Mouse (Mus musculus) mouse embryonic stem cell (cell line): ENCODE results near the gene Pnpo.

Experiments
- in situ Hi-C, 2 experiments: fragments of 300-500 bp; cut with MboI; formaldehyde crosslinking; loops; 1 replicate in 1 of 2; 3 replicates in 1 of 2; pipeline ENCODE4 v1.14.3; 2019 to 2020; ENCODE audit warnings: low sequenced_read_pairs in 2 of 2, low pct_unique_long_range_greater_than_20kb in 1 of 2, mixed read lengths in 1 of 2; ENCODE audit not compliant: unreplicated experiment in 1 of 2

Pnpo gene

DNA sequence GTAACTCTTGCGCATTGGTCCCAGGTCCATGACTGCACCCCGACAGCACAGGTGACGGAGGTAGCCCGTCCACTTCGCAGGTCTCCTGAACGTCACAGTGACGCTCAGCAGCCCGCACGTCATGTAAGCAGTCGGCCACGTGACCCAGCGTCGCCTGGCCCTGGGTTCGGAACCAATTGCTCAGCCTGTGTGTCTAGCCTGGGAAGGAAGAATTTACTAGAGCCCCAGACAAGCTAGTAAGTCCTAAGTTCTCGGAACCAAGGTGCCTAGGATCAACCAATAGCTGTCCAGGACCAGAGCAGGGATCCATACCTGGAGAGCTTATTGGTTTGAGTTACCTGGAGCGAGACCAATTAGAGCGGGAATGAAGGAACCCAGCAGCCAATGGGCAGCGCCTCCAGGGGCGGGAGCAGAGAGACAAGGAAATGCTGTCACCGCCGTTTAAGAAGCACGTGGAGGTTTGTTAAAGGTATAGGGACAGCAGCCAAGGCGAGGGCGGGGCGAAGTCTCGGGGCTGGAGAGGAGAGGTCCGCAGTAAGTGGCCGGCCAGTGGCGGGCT lies at the start of gene Pnpo:
Pnpo (minus strand) TSS at position 241 of the 559 bp plus-strand sequence.
- in situ Hi-C loops: no loop called here

DNA sequence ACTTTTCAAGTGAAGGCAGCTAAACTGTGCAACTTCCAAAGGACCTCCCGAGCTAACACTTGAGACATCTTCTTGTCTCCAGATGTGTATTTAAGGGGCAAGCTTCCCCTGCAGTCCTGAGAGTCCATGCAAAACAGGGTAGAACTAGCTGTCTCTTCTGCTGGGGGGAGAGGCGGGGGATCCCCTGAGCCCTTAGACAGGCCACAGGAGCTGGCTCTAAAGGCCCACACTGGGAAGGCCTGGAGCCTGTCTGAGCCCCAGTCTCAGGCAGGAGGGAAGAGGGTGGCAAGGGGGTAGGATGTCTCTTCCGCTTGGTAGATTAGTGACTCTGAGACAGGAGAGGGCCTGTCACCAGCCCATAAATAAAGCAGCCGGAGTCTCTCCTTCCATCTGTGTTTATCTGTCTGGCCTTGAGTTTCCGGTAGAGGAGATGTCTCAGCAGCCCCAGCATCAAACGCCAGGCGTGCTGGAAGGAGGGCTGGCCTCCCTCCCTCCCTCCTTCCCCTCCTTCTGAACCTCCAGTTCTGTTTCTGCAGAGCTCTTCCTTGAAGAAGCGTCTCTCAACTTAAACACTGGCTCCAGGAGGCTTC lies 49.0 kb upstream of the Pnpo start:
- in situ Hi-C loops: no loop called here

DNA sequence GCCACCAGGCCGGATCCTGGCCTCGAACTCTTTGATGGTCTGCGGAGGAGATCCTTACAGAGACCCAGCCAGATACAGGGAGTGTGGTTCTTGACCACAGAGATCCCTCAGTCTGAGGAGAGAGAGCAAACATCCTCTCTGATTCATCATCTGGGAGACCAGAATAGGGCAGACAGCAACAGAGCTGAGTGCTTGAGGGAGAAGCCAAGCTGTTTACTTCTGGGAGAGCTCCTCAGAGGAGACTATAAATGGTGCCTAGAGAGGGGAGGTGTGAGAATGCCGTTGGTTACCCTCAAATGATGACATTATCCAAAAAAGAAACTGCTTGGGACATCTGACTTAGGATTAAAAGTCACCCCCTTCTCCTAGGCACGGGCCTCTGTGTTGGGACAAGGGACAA lies 47.7 kb upstream of the Pnpo start:
- in situ Hi-C loops: no loop called here

DNA sequence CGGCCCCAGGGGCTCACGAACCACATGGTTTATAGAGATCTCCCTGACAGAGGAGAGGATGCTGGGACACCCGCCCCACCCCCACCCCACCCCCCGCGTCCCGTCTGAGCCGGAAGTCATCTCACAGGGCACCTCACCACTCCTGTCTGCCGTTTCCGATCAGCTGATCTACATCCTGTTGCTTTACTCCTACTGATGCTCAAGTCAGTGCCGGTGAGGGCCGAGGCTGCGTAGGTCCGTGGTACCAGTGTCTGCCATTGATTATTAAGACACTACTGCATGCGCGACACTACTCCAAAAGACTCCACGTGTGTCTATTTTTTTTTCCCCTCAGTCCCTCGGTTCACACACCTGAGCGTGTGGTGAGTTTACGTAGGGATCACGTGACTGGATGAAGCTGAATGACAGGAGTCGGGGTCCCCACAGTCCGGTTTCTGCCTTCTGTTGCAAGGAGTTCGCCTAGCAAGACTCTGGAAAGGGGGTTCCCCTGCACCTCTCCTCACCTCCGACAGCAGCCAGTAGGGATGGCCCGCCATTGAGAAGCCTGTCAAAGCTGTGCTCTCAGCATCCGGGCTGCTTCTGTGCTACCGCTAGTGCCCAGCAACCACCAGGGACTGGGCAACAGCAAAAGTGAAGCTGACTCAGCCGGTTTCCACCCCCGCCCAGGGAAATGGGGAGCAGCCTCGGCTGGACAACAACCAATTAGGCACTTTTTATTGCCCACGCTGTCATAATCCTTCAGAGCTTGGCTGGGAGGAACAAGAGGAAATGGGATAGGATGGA lies 44.3 kb upstream of the Pnpo start:
- in situ Hi-C loops: loop anchor here in 1 of 2 experiments (5.0 kb wide), 1 partner anchor 34 kb away; no protein-coding TSS in a partner anchor

DNA sequence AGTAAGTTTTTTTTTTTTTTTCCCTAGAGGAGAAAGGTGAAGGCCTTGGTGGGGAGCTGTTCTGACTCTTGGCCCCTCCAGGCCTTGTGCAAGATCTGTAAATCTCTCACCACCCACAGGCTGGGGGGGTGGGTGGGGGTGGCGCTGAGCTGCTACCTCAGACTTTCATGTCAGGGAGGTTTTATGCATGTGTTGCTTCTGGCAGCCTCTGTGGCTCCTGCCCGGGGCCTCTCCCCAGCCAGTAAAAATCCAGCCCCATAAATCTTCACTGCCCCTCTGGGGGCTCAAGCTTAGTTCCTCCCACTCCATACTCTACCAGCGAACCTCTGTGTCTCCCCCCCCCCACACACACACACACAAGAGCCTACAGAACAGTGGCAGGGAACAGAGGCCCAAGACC lies 42.7 kb upstream of the Pnpo start:
- in situ Hi-C loops: loop anchor here in 1 of 2 experiments (5.0 kb wide), 1 partner anchor 36 kb away; no protein-coding TSS in a partner anchor

DNA sequence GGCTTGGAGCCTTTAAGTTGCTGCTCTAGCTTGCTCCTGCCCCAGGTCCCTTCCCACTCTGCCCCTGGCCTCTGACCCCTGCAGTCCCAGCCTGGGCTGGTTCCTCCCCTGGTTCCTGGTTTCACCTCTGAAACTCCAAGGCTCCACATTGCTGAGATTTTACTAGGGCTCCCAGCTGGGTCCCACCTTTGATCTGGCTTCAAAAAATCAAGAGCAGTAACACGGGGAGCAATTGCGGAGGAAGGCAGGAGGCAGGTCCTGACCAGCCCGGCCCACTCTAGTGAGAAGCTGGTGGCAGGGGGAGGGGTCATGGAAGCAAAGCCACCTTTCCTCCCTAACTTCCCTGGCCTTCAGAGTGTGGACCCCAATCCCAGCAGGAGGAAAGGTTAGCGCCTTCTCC lies 41.1 kb upstream of the Pnpo start:
- in situ Hi-C loops: loop anchor here in 1 of 2 experiments (5.0 kb wide), 1 partner anchor 37 kb away; no protein-coding TSS in a partner anchor

DNA sequence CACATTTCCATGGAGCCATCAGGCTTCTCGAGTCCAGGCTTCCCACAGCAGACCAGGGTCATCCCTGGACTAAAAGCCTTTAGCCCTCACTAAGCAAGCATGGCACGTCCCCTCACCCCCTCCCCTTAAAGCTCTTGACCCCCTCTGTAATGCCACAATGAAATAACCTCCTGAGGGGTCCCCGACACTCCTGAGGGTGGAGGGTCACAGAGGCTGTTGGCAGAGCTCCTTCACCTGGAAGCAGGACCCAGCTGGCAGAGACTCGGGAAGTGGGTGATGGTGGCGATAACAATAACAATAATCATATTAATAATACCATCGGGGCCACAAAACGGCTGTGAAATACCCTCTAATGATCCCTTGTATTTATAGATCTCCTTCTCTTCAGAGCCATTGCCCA lies 39.1 kb upstream of the Pnpo start, which contains the start of gene Sp2:
Sp2 (minus strand) TSS at position 101 of the 400 bp plus-strand sequence.
- in situ Hi-C loops: no loop called here

DNA sequence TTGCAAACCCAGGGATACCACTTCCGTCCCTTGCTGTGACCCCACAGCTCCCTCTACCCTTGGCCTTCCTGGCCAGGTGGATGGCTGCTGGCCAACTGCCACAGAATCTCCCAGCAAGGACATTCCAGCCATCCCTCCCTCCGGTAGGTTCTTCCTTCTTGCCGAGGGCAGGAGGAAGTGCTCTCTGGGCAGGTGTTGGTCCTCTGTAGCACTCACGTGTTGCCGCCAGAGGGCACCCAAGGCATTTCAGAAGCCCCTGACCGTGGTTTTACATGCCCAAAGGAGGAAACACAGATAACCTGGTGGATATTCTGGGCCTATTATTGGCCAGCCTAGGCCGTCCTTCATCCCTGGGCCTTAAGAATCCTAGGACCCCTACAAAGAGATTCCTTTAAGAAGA lies 38.6 kb upstream of the Pnpo start:
- in situ Hi-C loops: no loop called here

DNA sequence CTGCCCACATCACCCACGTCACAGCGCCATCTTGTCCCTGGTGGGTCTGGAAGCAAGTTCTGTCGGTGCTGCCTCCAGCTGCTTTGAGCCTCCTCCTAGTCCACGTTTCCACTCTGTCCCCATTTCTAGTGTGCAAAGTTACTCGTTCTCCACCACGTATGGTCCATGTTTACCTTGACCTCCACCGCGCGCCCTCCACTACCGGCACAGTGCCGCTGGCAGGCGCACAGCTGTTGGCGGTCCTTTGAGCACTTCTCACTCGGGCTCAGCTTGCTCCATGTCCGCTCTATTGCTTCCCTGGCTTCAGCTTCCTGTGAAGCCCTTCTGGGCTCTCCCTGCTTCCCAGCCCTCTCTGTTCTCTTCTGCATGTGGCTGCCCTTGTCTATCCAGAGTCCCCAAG lies 37.7 kb upstream of the Pnpo start:
- in situ Hi-C loops: no loop called here

DNA sequence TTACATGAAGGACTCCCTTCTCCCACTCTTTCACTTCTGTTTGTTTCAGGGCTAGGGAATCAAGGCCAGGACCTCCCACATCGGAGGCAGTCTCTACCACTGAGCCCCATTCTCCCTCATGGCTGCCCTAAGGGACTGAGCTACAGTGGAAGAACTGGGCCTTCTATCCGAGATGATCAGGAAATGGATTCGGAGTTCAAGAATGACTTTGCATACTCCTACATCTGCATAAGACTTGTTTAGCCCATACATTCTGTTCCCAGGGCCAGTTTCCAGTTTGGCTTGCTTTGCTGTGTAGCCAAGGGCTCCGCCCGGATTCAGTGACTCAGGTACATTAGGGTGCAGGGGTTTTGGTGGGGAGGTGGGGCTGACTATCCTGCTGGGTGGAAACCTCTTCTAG lies 36.2 kb upstream of the Pnpo start:
- in situ Hi-C loops: no loop called here

DNA sequence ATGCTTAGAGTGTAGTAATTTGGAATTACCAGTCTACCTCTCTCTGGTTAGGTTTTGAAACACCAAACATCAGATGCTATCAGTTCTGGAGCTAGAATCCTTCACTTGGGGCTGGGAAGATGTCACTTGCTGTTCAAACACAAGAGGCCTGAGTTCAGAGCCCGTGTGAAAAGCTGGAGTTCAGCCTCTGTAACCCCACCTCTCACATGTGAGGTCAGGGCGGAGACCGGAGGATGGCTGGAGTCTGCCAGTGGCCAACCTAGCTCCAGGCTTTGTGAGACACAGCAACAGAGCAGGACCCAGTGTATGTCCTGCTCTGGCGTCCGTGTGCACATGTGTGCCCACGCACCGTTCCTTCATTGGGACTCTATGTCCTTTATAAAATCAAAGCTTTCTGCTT lies 35.5 kb upstream of the Pnpo start:
- in situ Hi-C loops: no loop called here

DNA sequence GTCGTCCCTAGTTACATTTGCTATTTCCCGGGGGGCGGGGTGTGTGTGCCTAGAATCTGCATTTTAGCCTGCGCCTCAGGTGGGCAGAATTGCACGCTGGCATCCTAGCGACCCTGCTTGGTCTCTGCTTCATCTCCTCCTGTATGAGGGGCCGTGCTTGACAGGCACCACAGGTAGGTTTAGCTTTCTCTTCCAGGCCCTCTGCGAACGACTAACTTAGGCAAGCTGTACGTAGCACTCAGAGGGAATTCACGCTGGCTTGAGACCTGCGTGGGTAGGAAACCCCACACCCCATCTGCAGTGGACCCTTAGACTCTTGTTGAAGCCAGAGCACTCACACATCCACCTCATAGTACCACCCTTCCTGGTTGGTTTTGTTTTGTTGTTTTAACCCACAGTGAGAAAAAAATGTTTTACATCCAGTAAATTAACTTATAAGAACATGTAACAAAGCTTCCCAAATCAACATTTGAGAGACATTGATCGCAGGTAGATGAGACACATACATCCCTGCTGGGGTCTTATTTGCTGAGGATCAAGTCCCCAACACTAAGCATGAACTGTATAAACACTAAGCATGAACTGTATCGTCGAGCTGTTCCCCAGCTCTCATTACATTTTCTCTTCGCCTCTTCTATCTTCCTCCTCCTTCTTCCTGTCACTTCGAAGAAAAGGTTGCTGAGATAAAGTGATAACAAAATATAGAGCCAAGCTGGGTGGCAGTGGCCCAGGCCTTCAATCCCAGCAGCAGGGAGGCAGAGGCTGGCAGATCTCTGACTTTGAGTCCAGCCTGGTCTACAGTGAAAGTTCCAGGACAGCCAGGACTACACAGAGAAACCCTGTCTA lies 34.8 kb upstream of the Pnpo start:
- in situ Hi-C loops: no loop called here

DNA sequence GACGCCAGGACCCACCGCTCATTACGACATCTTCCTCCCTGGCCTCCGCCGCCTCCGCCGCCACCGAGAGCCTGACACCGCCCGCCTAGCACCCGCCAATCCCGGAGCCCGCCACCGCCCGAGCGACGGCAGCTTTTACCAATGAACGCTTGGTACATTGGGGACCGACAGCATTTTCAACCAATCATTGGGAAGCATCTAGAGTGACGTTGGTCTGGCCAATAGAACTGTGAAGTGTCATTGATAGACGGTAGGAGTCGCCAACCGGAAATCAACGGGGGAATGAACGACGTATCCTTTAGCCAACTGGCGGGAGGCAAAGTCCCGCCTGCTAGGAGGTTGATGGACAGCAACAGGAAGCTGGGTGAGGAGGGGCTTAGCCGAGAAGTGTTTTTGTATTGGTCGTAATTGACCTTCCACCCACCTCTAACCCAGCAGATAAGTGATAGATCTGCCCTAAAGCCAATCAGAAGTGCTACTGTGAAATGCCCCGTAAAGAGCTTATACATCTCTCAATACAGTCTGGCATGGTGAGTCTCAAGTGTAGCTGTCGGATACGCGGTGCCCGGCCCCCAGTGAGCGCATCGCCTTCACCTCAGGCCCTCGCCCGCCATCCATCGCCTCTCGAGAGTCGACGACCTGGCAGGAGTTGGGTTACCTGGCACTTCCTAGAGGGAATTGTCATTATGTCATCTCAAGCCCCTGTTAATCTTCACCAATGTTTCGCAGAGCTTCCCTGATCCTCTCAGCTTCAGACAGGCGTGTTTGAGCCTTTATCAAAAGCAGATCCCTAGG lies 34.0 kb upstream of the Pnpo start:
- in situ Hi-C loops: no loop called here

DNA sequence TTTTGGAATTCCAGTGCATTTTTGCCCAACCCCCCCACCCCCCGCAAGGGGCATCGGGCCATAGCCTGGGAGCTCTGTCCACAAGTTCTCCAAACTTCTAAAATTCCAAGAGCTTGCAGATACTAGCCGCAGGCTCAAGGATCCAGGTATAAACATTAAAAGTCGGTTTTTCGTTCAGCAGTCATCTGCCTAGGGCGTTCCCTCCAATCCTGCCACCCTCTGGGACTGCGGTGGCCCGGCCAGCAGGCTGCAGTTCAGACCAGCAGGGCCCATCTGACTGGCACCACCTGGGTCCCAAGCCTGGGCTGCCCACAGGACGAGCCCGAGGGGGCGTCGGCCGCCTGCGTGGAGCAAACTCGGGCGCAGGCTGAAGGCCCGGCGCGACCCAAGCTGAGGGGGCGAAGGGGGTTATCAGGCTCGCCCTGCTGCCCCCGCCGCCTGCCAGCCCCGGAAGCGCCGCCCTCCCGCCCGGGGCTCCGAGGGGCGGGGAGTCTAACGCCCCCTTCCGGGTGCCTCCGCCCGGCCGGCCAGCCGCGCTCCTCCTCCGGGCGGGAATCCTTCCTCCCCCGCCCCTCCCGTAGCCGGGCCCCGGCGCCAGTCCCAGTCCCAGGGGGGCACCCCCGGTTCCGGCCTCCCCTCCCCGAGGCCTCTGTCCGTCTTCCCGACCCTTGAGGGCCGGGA lies 33.3 kb upstream of the Pnpo start:
- in situ Hi-C loops: no loop called here

DNA sequence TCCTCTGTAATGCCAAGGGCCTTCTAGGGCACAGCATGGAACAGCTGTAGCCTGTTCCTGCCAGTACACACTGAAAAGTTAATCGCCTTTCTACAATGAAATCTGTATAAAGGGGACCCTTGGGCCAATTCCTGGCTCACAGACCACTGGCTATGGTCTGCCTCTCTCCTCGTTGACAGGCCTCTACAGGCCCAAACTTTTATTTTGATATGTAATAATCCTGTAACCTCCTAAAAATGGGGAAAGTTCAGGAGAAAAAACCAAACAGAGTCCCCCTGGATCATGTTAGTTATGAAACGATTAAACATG lies 32.5 kb upstream of the Pnpo start:
- in situ Hi-C loops: no loop called here

DNA sequence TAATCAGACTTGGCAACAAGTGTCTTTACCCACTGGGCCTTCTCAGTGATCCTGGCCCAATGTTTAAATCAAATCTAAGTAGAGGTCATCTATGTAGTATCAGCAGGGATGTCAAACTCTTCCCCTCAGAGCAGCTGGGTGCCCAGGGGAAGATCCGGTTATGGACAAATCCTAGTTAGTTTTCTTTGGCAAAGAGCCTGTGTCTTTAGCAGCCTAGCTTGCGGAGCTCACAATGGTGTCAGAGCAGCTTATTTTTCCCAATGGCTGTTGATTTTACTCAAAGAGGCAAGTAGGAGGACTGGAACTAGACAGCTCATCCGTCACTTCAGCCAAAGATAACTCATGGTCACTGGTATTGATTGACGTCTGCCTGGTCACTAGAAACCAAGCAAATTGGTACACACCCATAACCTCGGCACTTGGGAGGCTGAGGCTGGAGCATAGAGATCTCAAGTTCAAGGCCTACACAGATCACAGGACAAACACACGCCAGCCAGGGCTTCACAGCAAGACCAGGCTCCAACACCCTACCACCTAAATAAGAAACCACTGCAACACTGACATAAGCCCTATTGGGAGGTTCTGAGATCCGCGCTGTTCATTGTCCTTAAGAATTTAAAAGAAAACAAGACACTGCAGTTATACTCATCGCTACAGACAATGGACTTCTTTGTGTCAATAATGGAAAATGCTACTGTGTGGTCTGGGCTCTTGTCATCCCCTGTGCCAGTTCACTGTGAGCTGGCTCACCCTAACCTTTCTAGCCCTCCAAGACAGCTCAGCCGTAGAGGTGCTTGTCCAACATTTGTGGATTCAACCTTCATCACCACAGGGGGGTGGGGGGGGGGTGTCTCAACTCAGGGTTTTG lies 32.0 kb upstream of the Pnpo start:
- in situ Hi-C loops: no loop called here

DNA sequence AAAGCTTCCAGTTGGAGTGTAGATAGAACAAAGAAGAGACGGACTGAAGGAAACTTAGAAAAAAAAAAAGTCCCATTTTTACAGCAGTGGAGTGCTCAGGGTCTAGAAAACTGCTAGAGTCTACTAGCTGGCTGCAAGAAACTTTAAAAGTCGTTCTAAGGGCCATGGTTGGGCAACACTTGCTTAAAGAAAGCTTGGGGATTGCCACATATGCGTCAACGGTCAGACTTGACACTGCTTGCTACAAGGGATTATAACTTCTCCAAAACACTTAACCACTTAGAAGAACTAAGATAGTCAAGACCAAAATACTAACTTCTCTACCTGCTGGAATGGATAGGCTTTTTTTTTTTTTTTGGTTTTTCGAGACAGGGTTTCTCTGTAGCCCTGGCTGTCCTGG lies 31.0 kb upstream of the Pnpo start:
- in situ Hi-C loops: no loop called here
